Mouse (Mus musculus) heart, embryonic 15.5 days (tissue): ENCODE measurements around the gene Tenm2. TPM values are rescaled to one million over a fixed set of nuclear protein-coding genes. Genes with fewer than 3 reads are reported as not detected.

ENCODE experiments used
- ATAC-seq: fragments of 200-750 bp; cut with Nextera tagmentation; replicated peaks from 2 replicates; pipeline ENCODE4 v1.8.0; 2017; ENCODE audit warnings: low read depth, moderate TSS enrichment; ENCODE audit not compliant: insufficient number of reproducible peaks, insufficient read depth, low FRiP score
- H3K27ac ChIP-seq: fragments of 300-500 bp; sonication (generic); 2 replicates; pipeline ENCODE4 v1.5.1; 2015; ENCODE audit warnings: mild to moderate bottlenecking, inconsistent platforms
- H3K27me3 ChIP-seq: fragments of 300-500 bp; sonication (generic); 2 replicates; pipeline ENCODE4 v1.6.1; 2015; ENCODE audit warnings: inconsistent platforms
- H3K36me3 ChIP-seq: fragments of 300-500 bp; sonication (generic); 2 replicates; pipeline ENCODE4 v1.6.1; 2015; ENCODE audit warnings: mild to moderate bottlenecking, inconsistent platforms
- H3K4me1 ChIP-seq: fragments of 300-500 bp; sonication (generic); replicated peaks from 2 replicates; pipeline ENCODE4 v1.6.1; 2015; ENCODE audit warnings: inconsistent platforms
- H3K4me2 ChIP-seq: fragments of 300-500 bp; sonication (generic); 2 replicates; pipeline ENCODE4 v1.6.1; 2015; ENCODE audit warnings: inconsistent platforms, mild to moderate bottlenecking, moderate library complexity
- H3K4me3 ChIP-seq: fragments of 300-500 bp; sonication (generic); 2 replicates; pipeline ENCODE4 v1.5.1; 2015; ENCODE audit warnings: mild to moderate bottlenecking, inconsistent platforms
- H3K9ac ChIP-seq: fragments of 300-500 bp; sonication (generic); 2 replicates; pipeline ENCODE4 v1.6.1; 2015; ENCODE audit warnings: mild to moderate bottlenecking, inconsistent platforms
- H3K9me3 ChIP-seq: fragments of 300-500 bp; sonication (generic); replicated peaks from 2 replicates; pipeline ENCODE4 v1.6.1; 2016; ENCODE audit warnings: inconsistent platforms
- WGBS: fragments of 180-500 bp; shearing (Covaris S2); methylation state at CpG from one replicate; pipeline ENCODE4 v1.1.7; 2015; ENCODE audit warnings: mixed read lengths; 5-methylcytosine and 5-hydroxymethylcytosine counted together
- polyA plus RNA-seq: library from polyadenylated mRNA; unstranded; fragments of >200 nt; fragmentation: Nextera tagmentation; extraction: Ambion mirVana; gene quantifications from 2 replicates; pipeline ENCODE4 v1.2.1, GENCODE M21; 2015

Gene Tenm2
- polyA plus RNA-seq, 1 experiment from 2014 or later, result 0.49 TPM

DNA sequence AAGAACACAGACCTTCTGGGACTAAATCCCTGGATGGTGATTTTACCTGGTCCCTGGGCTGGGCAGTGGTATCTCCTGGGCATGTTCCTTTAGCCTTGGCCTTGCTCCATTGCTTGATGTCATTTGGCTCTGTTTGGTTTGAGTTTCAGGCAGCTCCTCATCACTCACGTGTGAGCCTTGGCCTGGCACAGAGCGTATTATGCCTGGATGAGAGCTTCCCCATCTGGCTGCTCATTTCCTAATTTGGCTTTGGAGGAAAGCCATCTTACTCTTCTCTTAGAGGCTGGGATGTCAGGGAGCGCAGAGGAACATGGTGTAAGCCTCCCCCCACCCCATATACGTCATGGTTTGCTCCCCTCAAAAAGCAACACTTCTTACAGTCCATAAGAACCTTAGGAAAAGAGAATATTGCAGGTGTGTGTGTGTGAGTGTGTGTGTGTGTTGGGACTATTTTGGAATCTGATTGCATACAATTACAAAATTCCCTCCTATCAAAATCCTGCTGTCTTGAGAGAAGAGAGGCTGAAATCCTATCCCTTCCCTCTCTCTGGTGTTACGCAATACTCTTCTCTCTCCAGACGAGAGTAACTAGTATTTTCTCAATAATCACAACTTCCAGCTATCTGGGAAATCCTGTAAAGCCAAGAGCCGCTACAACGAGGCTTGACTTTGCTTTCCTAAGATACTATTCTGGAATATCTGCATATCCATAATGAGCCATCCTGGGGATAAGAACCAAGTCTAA lies 1162.5 kb downstream of the Tenm2 start:
- no peak for ATAC-seq
- Histone ChIP-seq H3K9me3 (no peaks in the 10 kb centered on the region), H3K36me3 (no peaks in the 10 kb centered on the region), H3K4me2 (no peak overlapping the region), H3K27ac (no peak overlapping the region), H3K4me1 (peaks cover 10% of the 10 kb centered on the region; the same call in 1 of the 2 replicates), H3K9ac (no peak overlapping the region), H3K4me3 (no peak overlapping the region), H3K27me3 (peaks cover 4% of the 10 kb centered on the region; the same call in 1 of the 2 replicates)
- WGBS, result 61% methylated on average over 8 of the region's 8 CpGs

GRCm38 (mm10) chr11:36072646-36073045 lies 1163.1 kb downstream of the Tenm2 start:
- Histone ChIP-seq H3K27me3 (peaks cover 4% of the 10 kb centered on the region; the same call in 1 of the 2 replicates), H3K27ac (no peak overlapping the region), H3K36me3 (no peaks in the 10 kb centered on the region), H3K9ac (no peak overlapping the region), H3K4me2 (no peak overlapping the region), H3K4me3 (no peak overlapping the region), H3K9me3 (no peaks in the 10 kb centered on the region), H3K4me1 (peaks cover 10% of the 10 kb centered on the region; the same call in 1 of the 2 replicates)
- no peak for ATAC-seq
- 71% methylated on average over 5 of the region's 5 CpGs for WGBS

DNA sequence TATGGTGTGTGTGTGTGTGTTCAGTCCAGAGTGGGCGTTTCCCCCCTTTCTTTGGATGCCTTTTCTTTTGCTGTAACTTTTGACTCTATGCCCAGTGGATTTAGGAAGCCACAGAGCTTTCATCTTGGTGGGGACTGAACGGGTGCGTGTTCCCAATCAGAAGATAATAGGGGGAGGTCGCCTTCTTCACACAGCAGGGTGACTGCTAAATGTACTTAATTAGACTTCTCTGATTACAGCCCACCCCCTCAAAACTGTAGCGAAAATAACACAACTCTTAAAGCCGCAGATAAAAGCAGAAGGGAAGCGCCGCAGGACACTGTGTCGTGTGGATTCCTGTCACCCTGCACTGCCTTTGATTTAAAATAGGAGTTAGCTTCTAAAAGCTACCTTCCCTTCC lies 1163.7 kb downstream of the Tenm2 start:
- H3K27me3 ChIP-seq, result peaks cover 4% of the 10 kb centered on the region; the same call in 1 of the 2 replicates
- no peak overlapping the region for H3K9ac ChIP-seq
- no peak overlapping the region for H3K4me3 ChIP-seq
- ATAC-seq, result no peak
- peaks cover 10% of the 10 kb centered on the region; the same call in 1 of the 2 replicates for H3K4me1 ChIP-seq
- no peak overlapping the region for H3K4me2 ChIP-seq
- WGBS, result 28% methylated on average over 9 of the region's 9 CpGs
- no peak overlapping the region for H3K27ac ChIP-seq
- no peaks in the 10 kb centered on the region for H3K36me3 ChIP-seq
- H3K9me3 ChIP-seq, result no peaks in the 10 kb centered on the region

DNA sequence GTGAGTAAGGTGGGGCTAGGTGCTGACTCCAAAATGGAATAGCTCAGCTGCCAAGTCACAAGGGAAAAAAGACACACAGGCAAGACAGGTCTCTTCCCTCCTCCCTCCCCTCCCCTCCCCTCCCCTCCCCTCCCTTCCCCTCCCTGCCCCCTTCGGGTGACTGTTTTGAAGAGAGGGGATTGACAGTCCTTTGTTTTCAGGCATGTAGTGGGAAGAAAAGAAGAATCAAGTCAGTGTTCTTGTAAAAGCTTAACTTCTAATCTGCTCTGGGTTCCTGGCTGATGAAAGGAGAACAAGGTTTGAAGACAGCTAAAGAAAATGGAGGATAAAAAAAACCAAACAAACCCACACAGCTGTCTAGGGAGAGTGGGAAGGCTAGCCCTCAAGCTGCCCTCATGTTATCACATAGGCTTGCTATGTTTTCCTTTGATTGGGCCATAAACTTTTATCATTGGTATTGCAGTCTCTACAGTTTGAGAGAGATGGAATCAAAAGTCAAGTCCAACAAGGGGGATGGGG lies 1176.4 kb downstream of the Tenm2 start:
- H3K9ac ChIP-seq, result no peak overlapping the region
- H3K9me3 ChIP-seq, result no peaks in the 10 kb centered on the region
- no peak for ATAC-seq
- no peak overlapping the region for H3K4me2 ChIP-seq
- no peak overlapping the region for H3K27ac ChIP-seq
- no peaks in the 10 kb centered on the region for H3K36me3 ChIP-seq
- no CpG with 5 or more reads among the region's 1 CpGs for WGBS
- H3K4me3 ChIP-seq, result no peak overlapping the region
- H3K27me3 ChIP-seq, result peaks cover 17% of the 10 kb centered on the region
- peaks cover 12% of the 10 kb centered on the region for H3K4me1 ChIP-seq

- ATAC-seq, result peak; percentile 66; the same call in 1 of the 2 replicates
- Histone ChIP-seq H3K36me3 (no peaks in the 10 kb centered on the region), H3K27me3 (peaks cover 23% of the 10 kb centered on the region), H3K27ac (no peak overlapping the region), H3K4me2 (peak overlapping the region; percentile 41), H3K4me1 (peaks cover 12% of the 10 kb centered on the region), H3K4me3 (no peak overlapping the region), H3K9ac (no peak overlapping the region), H3K9me3 (no peaks in the 10 kb centered on the region)
- 24% methylated on average over 11 of the region's 11 CpGs for WGBS
Measured at GRCm38 (mm10) chr11:36056525-36056924, 1179.2 kb downstream of the Tenm2 start.

- H3K27ac ChIP-seq, result no peak overlapping the region
- no peaks in the 10 kb centered on the region for H3K36me3 ChIP-seq
- no peaks in the 10 kb centered on the region for H3K9me3 ChIP-seq
- WGBS, result 85% methylated on average over 7 of the region's 7 CpGs
- no peak overlapping the region for H3K4me3 ChIP-seq
- peaks cover 28% of the 10 kb centered on the region for H3K27me3 ChIP-seq
- H3K4me1 ChIP-seq, result peaks cover 12% of the 10 kb centered on the region
- no peak overlapping the region for H3K9ac ChIP-seq
- H3K4me2 ChIP-seq, result no peak overlapping the region
- no peak for ATAC-seq
Measured at GRCm38 (mm10) chr11:36054323-36054722, 1181.4 kb downstream of the Tenm2 start.

DNA sequence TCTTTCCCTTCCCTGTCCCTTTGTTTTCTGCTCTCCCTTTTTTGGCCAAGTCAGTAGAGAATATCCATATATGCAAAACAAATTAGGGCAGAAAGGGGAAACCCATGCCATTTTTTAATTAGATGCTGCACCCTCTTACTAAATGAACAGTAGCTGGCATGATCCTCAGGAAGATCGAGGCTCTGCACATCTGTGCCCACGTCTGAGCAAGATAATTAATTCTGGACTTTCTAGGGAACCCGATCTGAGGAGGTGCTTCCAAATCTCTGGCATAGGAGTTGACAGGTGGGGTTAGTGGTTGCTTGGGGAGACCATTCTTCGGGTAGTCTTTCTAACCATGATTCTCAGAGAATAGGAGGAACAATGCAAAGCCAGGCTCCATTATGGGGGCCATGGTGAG lies 1182.3 kb downstream of the Tenm2 start:
- H3K27me3 ChIP-seq, result peaks cover 33% of the 10 kb centered on the region
- no peak overlapping the region for H3K27ac ChIP-seq
- no peaks in the 10 kb centered on the region for H3K9me3 ChIP-seq
- H3K4me2 ChIP-seq, result no peak overlapping the region
- no peak overlapping the region for H3K9ac ChIP-seq
- no peak overlapping the region for H3K4me3 ChIP-seq
- peaks cover 12% of the 10 kb centered on the region for H3K4me1 ChIP-seq
- no peak for ATAC-seq
- H3K36me3 ChIP-seq, result no peaks in the 10 kb centered on the region
- WGBS, result 71% methylated on average over 4 of the region's 4 CpGs

GRCm38 (mm10) chr11:36052598-36052997 lies 1183.2 kb downstream of the Tenm2 start:
- no peak overlapping the region for H3K4me2 ChIP-seq
- H3K9ac ChIP-seq, result no peak overlapping the region
- ATAC-seq, result no peak
- no peaks in the 10 kb centered on the region for H3K36me3 ChIP-seq
- 56% methylated on average over 2 of the region's 2 CpGs for WGBS
- peaks cover 29% of the 10 kb centered on the region for H3K27me3 ChIP-seq
- no peak overlapping the region for H3K27ac ChIP-seq
- no peak overlapping the region for H3K4me3 ChIP-seq
- no peaks in the 10 kb centered on the region for H3K9me3 ChIP-seq
- peaks cover 12% of the 10 kb centered on the region for H3K4me1 ChIP-seq

DNA sequence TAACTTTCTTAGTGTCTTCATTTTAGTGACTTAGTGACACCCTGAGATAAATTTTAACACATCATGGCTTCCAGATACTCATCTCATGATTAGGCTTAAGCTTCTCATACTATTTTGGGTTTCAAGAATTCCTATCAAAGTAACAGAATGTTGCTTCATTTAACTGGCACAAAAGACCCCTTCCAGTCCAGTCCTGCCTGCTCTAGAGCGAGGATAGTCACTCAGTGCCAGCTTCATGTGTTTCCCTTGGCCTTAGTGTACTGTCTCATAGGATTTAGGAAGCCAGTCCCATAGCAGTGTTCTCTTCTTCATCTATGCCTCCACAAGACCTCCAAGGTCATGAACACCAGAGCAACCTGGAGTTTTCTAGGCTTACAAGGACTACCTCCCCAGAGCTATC lies 1183.7 kb downstream of the Tenm2 start:
- WGBS, result 81% methylated on average over 1 of the region's 1 CpGs
- H3K4me1 ChIP-seq, result peaks cover 12% of the 10 kb centered on the region
- no peaks in the 10 kb centered on the region for H3K9me3 ChIP-seq
- no peak overlapping the region for H3K27ac ChIP-seq
- no peak overlapping the region for H3K4me2 ChIP-seq
- no peaks in the 10 kb centered on the region for H3K36me3 ChIP-seq
- no peak overlapping the region for H3K4me3 ChIP-seq
- ATAC-seq, result no peak
- peaks cover 29% of the 10 kb centered on the region for H3K27me3 ChIP-seq
- no peak overlapping the region for H3K9ac ChIP-seq

- Histone ChIP-seq H3K4me2 (no peak overlapping the region), H3K27me3 (peaks cover 19% of the 10 kb centered on the region), H3K27ac (no peak overlapping the region), H3K4me3 (no peak overlapping the region), H3K36me3 (no peaks in the 10 kb centered on the region), H3K9me3 (no peaks in the 10 kb centered on the region), H3K9ac (no peak overlapping the region), H3K4me1 (peaks cover 2% of the 10 kb centered on the region; the same call in 1 of the 2 replicates)
- WGBS, result 13% methylated on average over 5 of the region's 5 CpGs
- ATAC-seq, result no peak
Measured at GRCm38 (mm10) chr11:36049547-36049946, 1186.2 kb downstream of the Tenm2 start.

DNA sequence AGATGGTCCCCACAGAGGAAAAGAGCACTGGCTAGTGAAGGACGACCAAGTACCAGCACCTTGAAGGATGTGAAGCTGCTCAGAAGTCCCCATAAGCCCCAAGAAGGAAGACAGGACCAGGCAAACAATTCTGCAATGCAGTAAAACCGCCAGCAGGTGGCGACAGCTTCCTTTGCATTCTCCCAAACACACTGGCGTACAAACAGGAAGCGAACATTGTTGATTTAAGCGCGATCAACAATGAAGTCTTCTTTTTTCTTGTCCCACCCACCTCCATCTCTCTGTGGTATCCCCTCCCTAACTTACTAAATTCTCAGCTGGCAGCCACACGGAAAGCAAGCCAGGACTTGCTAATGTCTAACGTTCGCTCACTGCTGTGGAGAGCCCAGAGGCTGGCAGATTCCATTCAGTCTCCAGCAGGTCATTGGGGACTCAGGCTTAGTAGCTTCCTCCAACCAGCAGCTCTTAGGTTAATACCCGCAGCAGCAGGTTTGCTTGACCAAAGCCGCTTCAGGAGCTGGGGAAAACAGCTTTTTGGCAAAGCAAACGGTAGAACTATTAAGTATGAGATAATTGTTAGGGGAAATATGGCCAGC lies 1190.0 kb downstream of the Tenm2 start:
- whole genome bisulfite sequencing, result 2% methylated on average over 13 of the region's 13 CpGs
- Histone ChIP-seq H3K9ac (peak overlapping the region; percentile 49), H3K27ac (no peak overlapping the region)

More for the DNA sequence above, 1190.0 kb downstream of the Tenm2 start:
- peaks cover 2% of the 10 kb centered on the region; the same call in 1 of the 2 replicates for H3K4me1 ChIP-seq
- H3K4me3 ChIP-seq, result peak overlapping the region; percentile 52
- no peaks in the 10 kb centered on the region for H3K36me3 ChIP-seq
- H3K9me3 ChIP-seq, result no peaks in the 10 kb centered on the region
- H3K4me2 ChIP-seq, result peak overlapping the region; percentile 56
- H3K27me3 ChIP-seq, result peaks cover 14% of the 10 kb centered on the region
- ATAC-seq, result no peak
